Mouse (Mus musculus) cerebellum, postnatal 36 days (tissue): Measurements from ENCODE around the gene Prkaa2.

Experiments
- DNase-seq, 2 experiments: peaks; one replicate each; pipeline ENCODE4 v3.0.0; 2021 to 2022; ENCODE audit warnings: mixed read lengths in 2 of 2

Prkaa2 gene

GRCm38 (mm10) chr4:105108641-105109198 lies 970 bp downstream of the Prkaa2 start:
- DNase-seq = peak in 1 of 2 experiments; percentile 36

- no peak for DNase-seq
Observed at GRCm38 (mm10) chr4:105107943-105108640, 1.6 kb downstream of the Prkaa2 start.

GRCm38 (mm10) chr4:105104099-105104872 lies 5.4 kb downstream of the Prkaa2 start:
- DNase-seq = no peak

GRCm38 (mm10) chr4:105101337-105101688 lies 8.4 kb downstream of the Prkaa2 start:
- DNase-seq = no peak

- peak; percentile 65 to 68 for DNase-seq
Observed at GRCm38 (mm10) chr4:105100508-105101336, 9.0 kb downstream of the Prkaa2 start.

GRCm38 (mm10) chr4:105098660-105099059 lies 11.0 kb downstream of the Prkaa2 start:
- no peak for DNase-seq

- DNase-seq = no peak
Observed at GRCm38 (mm10) chr4:105098158-105098557, 11.5 kb downstream of the Prkaa2 start.

GRCm38 (mm10) chr4:105095316-105095715 lies 14.4 kb downstream of the Prkaa2 start:
- peak; percentile 79 for DNase-seq

GRCm38 (mm10) chr4:105093951-105094350 lies 15.7 kb downstream of the Prkaa2 start:
- DNase-seq = peak in 1 of 2 experiments; percentile 7

- no peak for DNase-seq
Observed at GRCm38 (mm10) chr4:105090417-105090816, 19.3 kb downstream of the Prkaa2 start.

- DNase-seq = no peak
Observed at GRCm38 (mm10) chr4:105089386-105089785, 20.3 kb downstream of the Prkaa2 start.

GRCm38 (mm10) chr4:105088671-105089070 lies 21.0 kb downstream of the Prkaa2 start:
- DNase-seq = no peak

GRCm38 (mm10) chr4:105076152-105076551 lies 33.5 kb downstream of the Prkaa2 start:
- DNase-seq = no peak

- no peak for DNase-seq
Observed at GRCm38 (mm10) chr4:105071761-105072427, 37.8 kb downstream of the Prkaa2 start.

GRCm38 (mm10) chr4:105070982-105071381 lies 38.7 kb downstream of the Prkaa2 start:
- peak; percentile 89 to 90 for DNase-seq

- DNase-seq = no peak
Observed at GRCm38 (mm10) chr4:105051291-105051690, 58.4 kb downstream of the Prkaa2 start.

- DNase-seq = no peak
Observed at GRCm38 (mm10) chr4:105050041-105050440, 59.6 kb downstream of the Prkaa2 start.

GRCm38 (mm10) chr4:105034259-105034658 lies 75.4 kb downstream of the Prkaa2 start:
- no peak for DNase-seq

GRCm38 (mm10) chr4:105033153-105033552 lies 76.5 kb downstream of the Prkaa2 start:
- DNase-seq = peak; percentile 24 to 36

GRCm38 (mm10) chr4:105031104-105031503 lies 78.6 kb downstream of the Prkaa2 start:
- DNase-seq = no peak

GRCm38 (mm10) chr4:105027278-105027677 lies 82.4 kb downstream of the Prkaa2 start:
- DNase-seq = no peak

GRCm38 (mm10) chr4:105016006-105016613 lies 93.6 kb downstream of the Prkaa2 start:
- DNase-seq = no peak
